Mouse (Mus musculus): ENCODE measurements around the gene Pbxip1.
"Not testable (repeated sequence)": the region's sequence is repeated elsewhere in the genome, so short reads cannot be mapped to it uniquely, and the experiment has no call there.

Gene Pbxip1

DNA sequence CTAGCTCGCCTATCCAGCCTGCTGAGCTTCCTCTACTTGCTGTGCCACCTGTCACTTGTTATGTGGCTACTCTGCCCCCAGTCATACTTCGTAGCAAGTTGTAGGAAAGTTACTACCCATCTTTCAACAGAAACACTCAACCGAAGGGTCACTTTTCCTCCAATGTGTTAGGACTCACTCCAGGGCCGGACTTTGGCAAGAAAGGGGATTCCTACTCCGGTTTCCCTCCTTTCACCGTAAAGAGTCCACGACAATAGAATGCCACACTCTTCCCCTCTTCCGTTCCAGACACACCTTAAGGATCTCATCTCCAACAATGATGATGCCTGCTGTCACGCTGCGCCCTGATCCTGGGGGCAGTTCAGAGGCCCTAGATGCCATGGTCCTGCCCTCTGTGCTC, 25.6 kb upstream of the Pbxip1 start:
- DNase-seq: no peak

DNA sequence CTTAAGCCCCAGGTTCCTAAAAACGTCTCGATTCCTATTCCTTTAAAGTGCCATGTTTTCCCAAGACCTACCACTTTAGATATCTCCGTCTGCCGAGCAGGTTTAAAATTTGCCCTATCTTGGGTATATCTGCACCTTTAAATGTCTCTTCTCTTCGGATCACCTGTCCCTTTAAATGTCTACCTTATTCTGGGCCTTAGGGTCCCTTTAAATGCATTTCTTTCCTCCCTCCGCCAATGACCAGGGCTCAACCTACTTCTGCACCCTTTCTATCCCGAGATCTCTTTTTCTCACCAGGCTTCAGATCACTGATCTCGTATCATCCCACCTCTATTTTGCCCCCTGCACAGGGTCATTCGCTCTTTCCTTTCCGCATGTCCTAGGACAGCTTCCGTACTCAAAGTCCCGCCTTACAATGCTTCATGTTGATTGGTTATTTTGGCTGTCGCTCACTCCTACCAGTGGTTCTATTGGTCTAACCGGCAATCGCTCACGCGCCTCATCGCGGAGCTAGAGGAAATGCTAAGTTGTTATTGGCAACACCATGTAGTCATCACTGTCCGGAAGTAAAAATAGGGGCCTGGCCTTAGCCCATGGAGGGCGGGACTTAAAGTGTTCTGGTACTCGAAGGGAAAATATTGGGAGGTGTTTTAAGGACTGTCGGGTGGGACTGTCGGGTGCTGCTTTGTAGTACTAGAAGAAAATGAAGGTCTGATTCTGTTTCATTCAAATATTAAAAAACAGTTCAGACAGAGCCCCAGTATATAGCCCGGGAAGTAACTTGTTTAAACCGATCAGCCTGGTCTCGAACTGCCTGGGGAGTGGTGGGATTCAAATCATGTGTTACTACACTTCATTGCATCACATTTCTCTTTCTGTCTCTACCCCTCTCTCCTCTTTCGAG, 24.8 kb upstream of the Pbxip1 start, which contains the start of gene Flad1:
Flad1 (minus strand) TSS at position 381 of the 904 bp plus-strand sequence.
- peak; percentile 96 for DNase-seq

DNA sequence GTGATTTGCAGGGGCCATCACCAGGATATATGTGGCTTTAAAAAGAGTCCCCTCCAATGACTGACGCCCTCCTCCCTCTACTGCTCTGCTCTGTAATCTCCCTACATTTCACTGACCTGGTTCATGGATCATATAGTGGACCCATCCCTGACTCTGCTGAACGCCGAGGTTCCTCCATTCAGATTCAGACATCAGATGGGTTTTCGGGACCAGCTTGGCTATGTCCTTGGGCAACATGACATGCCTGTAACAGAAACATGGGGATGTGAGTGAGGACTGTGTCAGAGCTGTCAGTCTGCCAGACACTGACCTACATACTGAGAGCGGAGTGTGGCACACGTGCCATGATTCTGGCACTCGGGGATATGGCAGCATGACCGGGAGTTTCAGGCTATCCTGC, 20.3 kb upstream of the Pbxip1 start:
- no peak for DNase-seq

DNA sequence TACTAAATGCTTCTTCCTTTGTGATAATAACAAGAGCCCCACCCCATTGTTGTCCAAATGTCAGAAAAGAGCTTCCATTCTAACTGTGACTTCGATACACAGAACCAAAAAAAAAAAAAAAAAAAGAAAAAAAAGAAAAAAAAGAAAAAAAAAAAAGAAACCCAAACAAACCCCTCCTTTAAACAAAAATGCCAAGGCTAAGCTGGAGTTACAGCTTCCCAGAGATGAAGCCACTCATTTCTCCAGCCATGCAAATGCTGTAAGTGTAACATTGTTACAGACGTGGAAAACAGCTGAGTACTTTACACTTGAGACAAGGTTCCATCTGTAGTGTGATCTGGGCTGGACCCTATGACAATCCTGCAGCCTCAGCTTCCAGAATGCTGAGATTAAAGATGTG, 19.4 kb upstream of the Pbxip1 start:
- DNase-seq: no peak

DNA sequence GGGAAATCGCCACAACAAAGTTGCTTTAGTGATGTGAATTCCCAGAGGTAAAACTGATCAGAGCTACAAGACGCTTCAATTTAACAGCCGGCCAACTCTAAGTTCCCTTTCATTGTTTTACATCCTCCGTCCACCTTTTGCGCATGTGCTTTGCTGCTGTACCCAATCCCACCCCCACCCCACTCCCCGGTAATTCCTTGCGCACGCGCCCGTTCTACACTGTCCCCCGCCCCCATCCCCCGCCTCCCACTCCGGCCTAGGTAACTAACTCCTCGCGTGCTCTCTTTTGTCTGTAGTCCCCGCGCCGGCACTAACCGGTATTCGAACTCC, 18.7 kb upstream of the Pbxip1 start:
- no peak for DNase-seq

DNA sequence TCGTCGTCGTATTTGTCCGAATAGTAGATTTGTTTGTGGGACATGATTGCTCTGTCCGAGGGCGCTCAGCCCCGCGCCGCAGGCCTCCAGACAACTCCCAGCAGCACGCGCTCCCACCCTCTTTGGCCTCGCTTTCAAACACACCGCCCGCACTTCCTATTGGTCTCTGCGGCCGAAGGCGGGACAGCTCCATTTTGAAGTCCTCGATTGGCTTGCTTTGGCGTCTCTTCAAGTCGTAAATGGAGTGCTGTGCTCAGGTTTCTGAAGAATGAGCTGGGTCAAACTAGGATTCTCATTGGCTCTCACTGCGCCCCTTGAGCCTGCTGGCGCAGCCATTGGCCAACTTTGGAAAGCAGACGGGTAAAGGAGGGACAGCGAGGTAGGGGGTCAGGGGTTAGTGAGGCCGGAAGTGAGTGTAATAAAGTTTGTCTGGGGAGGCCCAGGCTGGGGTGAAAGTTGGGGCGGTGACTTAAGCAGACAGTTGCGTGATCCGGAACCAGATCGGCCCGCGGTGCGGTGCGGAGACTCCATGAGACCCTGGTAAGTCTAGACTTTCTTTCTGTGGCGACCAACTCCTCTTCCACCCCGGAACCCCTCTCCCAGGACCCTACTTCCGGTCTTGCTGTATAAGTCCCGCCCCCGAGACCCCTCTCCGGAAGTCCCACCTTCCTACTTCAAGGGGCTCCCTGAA, 18.2 kb upstream of the Pbxip1 start, which contains the start of the genes Cks1b and Shc1:
Cks1b (minus strand) TSS at position 214 of the 691 bp plus-strand sequence.
Shc1 (plus strand) TSS at position 274 of the 691 bp plus-strand sequence.
- peak; percentile 95 for DNase-seq

DNA sequence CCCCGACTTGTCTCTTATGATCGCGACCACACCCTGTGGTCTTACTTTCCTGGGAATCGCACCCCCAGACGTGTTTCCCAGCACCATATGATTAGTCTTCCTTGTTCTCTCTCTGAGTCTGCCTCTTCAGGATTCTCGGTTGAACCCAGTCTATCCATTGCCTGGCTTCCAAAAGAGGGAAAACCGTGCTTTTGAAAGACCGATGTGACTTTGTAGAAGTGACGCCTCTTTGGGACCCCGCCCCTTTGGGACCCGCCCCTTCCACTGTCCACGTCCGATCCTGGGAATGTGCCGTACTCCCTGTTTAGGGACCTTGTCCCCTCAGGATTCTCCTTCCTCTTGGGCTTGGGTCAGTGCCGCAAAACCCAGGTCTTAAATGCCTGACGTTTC, 17.6 kb upstream of the Pbxip1 start:
- DNase-seq: peak; percentile 87

DNA sequence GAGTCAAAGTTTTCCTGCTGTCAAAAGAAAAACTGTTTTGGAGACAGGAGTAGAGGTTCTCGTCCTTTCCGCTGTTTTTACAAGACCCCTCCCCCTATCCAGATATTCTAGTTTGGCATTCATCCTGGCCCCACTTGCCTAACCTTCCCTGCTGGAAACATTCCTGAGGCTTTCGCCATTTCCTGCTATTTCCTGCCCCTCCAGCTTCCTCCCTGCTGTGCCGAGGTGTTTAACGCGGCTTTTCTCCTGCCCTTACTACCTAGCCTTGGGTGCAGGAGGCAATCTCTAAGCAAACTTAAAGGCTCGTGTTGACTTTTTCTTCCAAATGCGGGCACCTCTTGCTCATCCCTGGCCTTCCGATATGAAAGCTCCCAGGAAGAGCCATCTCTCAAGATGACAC, 16.9 kb upstream of the Pbxip1 start:
- peak; percentile 38 for DNase-seq

DNA sequence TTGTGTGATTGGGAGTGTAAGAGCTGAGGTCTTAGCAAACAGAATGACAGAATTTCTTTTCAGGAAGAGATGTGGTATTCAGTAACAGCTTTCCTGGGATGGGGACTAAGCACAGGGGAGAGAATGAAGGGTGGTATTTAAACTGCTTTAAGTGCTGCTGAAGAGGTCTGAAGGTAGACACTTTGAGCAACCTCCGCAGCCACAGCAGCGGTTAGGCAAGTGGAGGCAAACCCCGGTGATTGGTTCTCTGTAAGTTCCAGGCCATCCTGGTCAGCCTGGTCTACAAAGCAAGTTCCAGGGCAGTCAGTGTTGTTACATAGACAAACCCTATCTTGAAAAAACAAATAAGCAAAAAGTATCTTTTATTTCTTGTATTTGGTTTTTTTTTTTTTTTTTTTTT, 16.5 kb upstream of the Pbxip1 start:
- no peak for DNase-seq

DNA sequence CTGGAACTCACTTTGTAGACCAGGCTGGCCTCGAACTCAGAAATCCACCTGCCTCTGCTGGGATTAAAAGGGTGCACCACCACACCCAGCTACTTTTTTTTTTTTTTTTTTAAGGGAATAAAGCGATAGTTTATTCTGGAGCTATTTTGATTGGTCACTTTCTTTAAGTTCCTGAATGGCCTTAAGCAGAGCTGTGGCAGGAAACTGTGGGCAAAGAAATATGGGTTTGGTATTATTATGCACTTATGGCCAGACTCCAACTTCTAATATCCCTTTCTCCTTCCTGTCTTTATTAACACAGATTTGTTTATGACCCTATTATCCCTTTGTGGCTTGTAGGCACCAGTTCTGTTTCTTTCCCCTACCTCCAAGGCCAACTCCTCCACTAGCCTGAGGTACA, 16.1 kb upstream of the Pbxip1 start:
- no peak for DNase-seq

DNA sequence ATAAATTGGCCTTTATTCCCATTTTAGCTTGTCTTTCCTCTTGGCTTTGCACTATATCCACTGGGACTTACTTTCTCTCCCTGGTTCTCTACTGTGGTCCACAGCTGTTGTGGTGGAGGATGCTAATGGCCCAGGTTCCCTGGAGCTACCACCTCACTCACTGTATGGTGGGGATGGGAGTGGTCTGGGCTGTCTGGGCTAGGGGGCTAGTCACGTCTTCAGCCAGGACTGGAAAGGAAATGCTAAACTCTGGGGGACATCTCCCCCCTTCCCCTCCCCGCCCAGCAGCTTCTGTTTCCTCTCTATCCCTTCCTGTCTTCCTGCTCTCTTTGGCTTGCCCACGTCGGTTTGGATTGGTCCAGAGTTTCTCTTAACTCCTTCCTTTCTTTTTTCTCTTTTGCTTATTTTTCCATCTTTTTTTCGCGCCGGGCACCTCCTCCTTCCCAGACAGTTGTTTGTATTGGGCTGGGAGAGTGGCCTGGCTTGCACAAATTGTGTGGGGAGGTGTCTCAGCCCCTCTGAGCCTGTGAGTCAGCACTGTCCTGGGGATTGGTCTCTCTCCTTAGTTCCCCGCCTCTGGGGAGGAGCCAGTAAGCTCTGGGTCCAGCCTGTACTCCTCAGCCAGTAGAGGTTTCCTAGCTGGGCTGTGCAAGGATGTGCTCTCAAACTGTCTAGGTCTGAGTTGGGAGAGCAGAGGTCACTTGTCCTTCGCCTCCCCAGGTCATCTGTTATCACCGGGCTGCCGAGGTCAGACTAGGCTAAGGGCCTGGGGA, 15.3 kb upstream of the Pbxip1 start:
- DNase-seq: peak; percentile 92

DNA sequence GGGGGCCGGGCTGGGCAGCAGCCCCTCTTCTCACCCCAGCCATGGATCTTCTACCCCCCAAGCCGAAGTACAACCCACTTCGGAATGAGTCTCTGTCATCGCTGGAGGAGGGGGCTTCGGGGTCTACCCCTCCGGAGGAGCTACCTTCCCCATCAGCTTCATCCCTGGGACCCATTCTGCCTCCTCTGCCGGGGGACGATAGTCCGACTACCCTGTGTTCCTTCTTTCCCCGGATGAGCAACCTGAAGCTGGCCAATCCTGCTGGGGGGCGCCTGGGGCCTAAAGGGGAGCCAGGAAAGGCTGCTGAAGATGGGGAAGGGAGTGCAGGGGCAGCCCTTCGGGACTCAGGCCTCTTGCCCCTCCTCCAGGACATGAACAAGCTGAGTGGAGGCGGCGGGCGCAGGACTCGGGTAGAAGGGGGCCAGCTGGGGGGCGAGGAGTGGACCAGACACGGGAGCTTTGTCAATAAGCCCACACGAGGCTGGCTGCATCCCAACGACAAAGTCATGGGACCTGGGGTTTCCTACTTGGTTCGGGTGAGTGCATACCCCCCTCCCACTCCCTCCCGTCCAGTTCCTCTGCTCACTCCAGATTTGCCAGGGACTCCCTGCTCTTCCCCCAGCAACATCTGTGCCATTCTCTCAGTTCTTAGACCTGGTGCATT, 14.6 kb upstream of the Pbxip1 start:
- DNase-seq: peak; percentile 28

DNA sequence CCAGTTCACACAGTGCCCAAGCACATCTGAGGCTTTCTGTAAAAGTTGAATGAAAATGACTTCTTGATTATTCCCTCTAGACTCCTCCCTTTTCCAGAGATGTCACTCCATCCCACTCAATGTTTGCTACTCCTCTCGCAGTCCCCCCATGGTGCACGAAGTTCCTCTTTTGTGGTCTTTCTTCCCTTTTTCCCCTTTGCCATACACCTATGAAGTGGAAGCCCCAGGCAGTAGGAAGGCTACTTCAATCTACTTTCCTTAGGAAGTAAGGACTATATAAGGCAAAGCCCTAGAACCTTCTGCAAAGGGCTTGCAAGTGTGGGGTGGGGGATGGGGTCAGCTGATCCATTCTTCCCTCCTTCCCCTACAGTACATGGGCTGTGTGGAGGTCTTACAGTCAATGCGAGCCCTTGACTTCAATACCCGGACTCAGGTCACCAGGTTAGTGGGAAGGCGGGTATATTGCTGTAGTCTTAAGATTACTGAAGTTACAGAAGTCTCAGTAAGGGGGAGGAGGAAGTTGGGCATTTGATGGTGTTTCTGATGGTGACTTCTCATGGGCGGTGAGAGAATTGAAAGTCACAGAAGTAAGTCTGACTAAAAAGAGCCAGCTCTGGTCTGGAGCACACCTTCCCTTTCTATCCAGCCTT, 13.8 kb upstream of the Pbxip1 start:
- DNase-seq: no peak

DNA sequence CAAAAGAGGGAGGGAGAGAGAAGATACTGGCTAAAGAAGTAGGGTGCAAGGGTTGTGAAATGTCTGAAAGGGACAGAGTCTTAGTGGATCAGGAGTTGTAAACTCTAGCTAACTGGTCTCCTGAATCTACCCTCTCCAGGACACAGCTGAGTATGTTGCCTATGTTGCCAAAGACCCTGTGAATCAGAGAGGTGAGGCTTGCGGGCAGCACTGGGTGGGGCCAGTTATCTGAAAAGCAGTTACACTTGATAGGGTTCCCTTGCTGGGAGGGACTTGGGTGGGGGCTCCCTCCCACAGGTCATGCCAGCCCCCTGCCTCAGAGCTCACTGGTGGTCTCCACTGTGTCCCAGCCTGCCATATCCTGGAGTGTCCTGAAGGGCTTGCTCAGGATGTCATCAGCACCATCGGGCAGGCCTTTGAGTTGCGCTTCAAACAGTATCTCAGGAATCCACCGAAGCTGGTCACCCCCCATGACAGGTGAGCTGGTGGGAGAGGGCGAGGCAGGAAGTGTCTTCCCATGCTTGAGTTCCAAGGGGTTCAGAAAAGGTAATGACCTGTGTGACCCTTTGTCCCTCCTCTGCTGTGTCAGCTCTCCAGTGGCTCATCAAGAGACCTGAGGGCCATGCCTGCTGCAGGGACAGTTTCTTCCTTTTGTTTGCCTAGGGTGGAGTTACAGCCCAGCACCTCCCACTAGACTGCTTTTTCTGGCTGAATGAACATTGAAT, 11.9 kb upstream of the Pbxip1 start:
- peak; percentile 76 for DNase-seq

DNA sequence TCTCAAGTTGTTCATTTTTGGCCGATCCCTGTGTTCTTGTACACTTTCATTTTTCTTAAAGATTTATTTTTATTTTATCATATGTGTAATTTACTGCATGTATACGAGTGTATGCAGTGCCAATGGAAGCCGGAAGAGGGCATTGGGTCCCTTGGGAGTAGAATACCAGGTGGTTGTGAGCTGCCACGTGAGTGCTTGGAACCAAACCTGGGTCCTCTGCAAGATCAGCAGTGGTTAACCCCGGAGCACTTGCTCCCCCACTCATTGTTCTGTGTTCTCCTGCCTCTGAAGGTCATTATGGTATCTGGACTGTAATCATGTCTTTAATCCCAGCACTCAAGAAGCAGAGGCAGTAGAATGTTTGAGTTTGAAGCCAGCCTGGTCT, 11.4 kb upstream of the Pbxip1 start:
- DNase-seq: no peak

DNA sequence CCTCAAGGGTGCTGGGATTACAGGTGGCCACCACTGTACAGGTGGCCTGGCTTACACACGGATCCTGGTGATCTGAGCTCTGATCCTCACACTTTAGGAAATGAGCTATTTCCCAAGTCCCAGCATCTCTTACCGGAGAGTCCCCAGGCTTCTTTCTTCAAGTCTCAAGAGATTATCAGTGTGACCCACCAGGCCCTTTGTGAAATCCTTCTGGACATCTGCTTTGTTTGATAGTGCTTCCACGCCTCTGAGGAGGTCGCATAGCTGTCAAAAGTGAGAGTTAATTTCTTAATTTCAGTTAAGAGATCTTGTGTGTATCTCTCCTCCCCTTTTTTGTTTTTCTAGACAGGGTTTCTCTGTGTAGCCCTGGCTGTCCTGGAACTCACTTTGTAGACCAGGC, 10.6 kb upstream of the Pbxip1 start:
- DNase-seq: peak; percentile 48

DNA sequence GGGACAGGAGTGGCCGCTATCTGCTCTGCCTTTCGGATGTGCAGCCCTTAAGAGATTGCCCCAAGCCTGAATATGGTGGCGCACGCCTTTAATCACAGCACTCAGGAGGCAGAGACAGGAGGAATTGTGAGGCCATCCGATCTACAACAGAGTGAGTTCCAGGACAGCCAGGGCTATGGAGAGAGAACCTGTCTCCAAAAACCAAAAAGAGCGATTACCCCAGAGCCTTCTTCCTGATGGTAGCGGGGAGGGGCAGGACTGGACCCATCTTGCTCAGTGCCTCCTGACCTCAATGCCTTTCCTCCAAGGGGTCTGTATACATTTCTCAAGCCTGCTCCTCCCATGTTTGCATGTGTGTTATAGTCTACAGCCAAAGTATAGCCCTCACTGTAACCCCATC, 7.5 kb upstream of the Pbxip1 start:
- DNase-seq: not testable (repeated sequence)

DNA sequence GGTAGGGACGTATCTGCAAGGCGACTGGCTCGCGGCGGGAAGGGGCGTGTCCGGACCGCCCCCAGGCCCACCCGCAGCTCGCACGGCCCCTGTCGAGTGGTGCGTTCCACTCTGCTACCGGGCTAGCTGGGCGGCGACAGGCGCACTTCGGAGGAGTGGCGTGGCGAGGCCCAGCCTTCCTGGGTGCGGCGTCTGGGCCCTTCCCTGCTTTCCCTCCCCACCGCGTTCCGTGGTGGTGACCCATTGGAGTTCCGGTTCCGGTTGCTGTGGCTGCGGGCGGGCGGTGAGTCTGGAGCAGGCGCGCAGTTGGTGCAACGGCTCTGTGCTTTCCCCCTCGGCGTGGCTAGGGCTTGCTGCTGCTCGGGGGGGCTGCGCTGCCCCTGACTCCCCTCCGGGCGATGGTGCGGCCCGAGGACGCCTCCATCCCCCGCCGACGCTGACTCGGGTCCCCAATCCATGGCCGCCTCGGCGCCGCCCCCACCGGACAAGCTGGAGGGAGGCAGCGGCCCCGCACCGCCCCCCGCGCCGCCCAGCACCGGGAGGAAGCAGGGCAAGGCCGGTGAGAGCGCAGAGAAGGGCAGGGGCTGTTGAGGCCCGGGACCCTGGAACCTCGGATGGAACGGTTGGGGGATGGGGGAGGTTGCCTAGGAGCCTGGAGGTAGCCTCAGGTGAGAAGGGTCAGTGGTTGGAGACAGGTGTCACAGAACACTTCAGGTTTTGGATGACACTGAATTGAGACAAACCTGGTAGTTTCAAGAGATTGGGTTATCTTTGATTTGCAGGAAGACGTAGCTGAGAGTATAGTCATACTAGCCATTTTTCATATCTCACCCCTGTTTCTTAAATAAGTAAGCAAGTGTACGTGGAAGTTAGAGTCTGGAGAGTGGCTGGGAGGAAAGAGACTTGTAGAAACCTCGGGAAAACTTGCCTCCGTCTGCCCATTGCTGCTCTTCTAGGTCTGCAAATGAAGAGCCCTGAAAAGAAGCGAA, 6.0 kb upstream of the Pbxip1 start, which contains the start of gene Pygo2:
Pygo2 (plus strand) TSS at position 44 of the 989 bp plus-strand sequence.
- DNase-seq: peak; percentile 95

DNA sequence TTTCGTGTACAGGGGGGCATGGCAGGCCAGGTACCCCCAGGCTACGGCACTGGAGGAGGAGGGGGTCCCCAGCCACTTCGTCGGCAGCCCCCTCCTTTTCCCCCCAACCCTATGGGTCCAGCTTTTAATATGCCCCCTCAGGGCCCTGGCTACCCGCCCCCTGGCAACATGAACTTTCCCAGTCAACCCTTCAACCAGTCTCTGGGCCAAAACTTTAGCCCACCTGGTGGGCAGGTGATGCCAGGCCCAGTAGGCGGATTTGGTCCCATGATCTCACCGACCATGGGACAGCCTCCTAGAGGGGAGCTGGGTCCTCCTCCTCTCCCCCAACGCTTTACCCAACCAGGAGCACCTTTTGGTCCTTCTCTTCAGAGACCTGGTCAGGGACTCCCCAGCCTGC, 3.9 kb upstream of the Pbxip1 start:
- no peak for DNase-seq

DNA sequence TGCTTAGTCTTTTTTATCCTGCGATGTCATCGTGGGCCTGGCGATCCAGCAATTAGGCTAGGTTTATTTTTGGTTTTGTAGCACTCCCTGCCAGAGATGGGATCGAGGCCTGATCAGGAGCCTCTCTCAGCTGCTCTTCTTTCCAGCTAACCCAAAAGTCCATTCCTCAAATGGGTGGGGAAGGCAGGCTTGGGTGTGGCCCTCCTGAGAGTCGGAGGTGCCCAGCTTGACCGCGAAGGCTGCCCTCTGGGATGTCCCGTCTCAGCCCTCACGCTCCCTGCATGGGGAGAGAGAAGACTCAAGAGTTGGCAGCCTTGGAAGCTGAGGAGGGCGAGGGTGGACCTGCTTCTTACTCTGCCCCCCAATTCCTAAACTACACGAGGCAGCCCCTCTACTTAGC, 2.0 kb upstream of the Pbxip1 start:
- no peak for DNase-seq

Data from liver (tissue).